Mouse (Mus musculus): ENCODE results near the gene St3gal2. TPM values are rescaled to one million over a fixed set of nuclear protein-coding genes. Genes with fewer than 3 reads are reported as not detected.

St3gal2 gene
- polyA plus RNA-seq (2012; rRNA removed) = 41.0 and 48.5 TPM in 2 replicates

DNA sequence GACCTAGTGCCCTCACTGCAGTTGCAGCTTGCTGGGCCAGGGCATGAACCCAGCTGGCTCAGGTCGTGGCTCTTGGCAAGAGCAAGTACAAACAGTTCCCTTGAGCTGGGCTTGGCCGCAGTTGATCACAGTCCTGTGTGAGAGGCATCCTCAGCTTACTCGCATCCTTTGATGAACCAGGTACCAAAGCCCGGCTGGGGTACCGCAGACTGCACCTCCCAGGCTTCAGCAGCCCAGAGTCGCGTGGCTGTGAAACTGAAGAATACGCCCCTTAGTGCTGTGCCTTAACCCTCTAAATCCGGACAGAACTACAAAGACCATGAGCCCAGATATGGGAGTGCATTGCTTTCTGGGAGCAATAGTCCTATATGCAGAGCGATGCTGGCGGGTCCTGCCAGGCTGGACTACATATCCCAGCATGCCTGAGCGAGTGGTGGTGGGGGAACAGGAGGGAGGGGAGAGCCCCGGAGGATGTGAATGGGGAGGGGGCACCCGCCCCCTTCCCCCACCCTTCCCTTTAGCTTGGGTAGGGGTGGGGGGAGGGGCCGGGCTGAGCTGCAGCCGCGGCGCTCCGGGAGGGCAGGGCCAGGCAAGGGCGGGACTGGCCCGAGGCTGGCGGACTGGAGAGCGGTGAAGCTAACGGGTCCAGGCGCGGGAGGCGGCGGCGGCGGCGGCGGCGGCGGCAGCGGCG lies at the start of gene St3gal2:
Gene St3gal2, plus strand, starts transcription at position 582 of the 691 bp plus-strand sequence.
- Histone ChIP-seq H3K4me3 (replicated peaks; ENCODE audit: extremely low read depth, low read depth, low read length) (peak within 1 kb of the TSS; percentile 75), H3K4me1 (ENCODE audit: control insufficient read depth, insufficient read depth, low read length) (peaks cover 13% of the 10 kb centered on the region)
- WGBS = under 1% methylated on average over 18 of the region's 36 CpGs
- TF ChIP-seq CTCF (IDR thresholded peaks at IDR 0.05; ENCODE audit: insufficient read depth, low read length) (no peak), POLR2A (IDR thresholded peaks at IDR 0.05; ENCODE audit: borderline replicate concordance, extremely low read depth, low read depth, low read length) (no peak)
- peak; percentile 76 for DNase-seq

DNA sequence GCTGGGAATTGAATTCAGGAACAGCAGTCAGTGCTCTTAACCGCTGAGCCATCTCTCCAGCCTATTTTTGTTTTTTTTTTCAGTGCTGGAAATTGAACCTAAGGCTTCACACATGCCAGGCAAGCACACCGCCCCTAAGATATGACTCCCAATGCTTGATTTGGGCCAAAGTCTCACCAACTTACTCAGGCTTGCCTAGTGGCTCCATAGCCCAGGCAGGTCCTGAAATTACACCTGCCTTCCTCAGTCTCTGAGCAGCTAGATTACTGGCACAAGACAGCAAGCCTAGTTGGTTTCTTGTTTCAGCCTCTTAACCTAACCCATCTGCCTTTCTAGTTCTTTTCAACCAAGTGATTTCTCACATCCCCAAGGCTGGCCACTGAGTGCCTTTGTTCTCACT lies 49.2 kb upstream of the St3gal2 start:
- TF ChIP-seq POLR2A (IDR thresholded peaks at IDR 0.05; ENCODE audit: borderline replicate concordance, extremely low read depth, low read depth, low read length) = no peak
- no peak for TF ChIP-seq CTCF (IDR thresholded peaks at IDR 0.05; ENCODE audit: insufficient read depth, low read length)
- 99% methylated on average over 2 of the region's 2 CpGs for WGBS
- H3K4me3 ChIP-seq (replicated peaks; ENCODE audit: extremely low read depth, low read depth, low read length) = no peak overlapping the region
- H3K4me1 ChIP-seq (ENCODE audit: control insufficient read depth, insufficient read depth, low read length) = no peaks in the 10 kb centered on the region
- no peak for DNase-seq

DNA sequence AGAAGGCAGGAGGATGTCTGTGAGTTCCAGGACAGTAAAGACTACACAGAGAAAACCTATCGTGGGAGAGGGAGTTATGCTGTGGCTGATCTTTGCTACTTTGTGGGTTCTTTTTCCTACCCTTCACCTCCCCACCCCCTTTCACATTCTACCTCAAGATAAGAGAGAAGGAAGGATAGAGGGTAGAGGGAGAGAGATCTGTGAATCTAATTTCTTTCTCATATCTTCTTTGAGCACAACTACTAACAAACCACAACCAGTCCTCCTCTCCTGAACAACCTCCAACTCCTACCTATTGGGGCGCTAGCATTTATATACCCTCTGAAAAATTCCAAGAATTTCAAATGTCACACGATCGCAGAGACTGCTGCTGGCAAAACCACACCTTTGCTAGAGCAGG lies 41.9 kb upstream of the St3gal2 start:
- WGBS = 79% methylated on average over 4 of the region's 4 CpGs
- TF ChIP-seq POLR2A (IDR thresholded peaks at IDR 0.05; ENCODE audit: borderline replicate concordance, extremely low read depth, low read depth, low read length) (no peak), CTCF (IDR thresholded peaks at IDR 0.05; ENCODE audit: insufficient read depth, low read length) (no peak)
- no peak for DNase-seq

DNA sequence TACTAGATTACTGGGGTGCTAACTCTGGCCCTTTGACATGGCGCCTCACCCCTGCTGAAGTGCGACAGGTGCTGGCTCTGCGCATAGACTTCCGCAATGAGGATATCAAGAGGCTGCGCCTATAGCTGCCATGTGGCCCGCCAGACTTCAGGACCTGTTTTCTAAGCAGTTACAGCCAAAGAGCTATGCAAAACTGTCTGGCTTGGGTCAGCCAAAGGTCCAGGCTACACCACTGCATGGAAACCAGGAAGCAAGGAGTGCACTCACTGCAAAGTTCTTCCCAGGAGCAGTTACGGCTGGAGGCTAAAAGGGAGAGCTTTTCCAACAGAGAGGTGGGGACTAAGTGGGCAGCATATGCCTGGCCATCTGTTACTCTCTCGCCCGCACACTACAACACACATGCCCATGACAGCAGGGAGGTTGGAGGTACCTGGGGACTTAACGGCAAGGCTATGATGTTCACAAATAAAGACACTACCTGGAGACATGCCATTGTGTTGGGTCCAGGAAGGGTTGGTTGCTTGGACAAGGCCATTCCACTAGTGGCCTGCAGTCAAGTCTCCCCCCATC lies 37.9 kb upstream of the St3gal2 start:
- TF ChIP-seq POLR2A (IDR thresholded peaks at IDR 0.05; ENCODE audit: borderline replicate concordance, extremely low read depth, low read depth, low read length) (no peak), CTCF (IDR thresholded peaks at IDR 0.05; ENCODE audit: insufficient read depth, low read length) (no peak)
- 94% methylated on average over 10 of the region's 10 CpGs for WGBS
- H3K4me3 ChIP-seq (replicated peaks; ENCODE audit: extremely low read depth, low read depth, low read length) = no peak overlapping the region

More for the DNA sequence above, 41.9 kb upstream of the St3gal2 start:
- no peaks in the 10 kb centered on the region for H3K4me1 ChIP-seq (ENCODE audit: control insufficient read depth, insufficient read depth, low read length)
- H3K4me3 ChIP-seq (replicated peaks; ENCODE audit: extremely low read depth, low read depth, low read length) = no peak overlapping the region

DNA sequence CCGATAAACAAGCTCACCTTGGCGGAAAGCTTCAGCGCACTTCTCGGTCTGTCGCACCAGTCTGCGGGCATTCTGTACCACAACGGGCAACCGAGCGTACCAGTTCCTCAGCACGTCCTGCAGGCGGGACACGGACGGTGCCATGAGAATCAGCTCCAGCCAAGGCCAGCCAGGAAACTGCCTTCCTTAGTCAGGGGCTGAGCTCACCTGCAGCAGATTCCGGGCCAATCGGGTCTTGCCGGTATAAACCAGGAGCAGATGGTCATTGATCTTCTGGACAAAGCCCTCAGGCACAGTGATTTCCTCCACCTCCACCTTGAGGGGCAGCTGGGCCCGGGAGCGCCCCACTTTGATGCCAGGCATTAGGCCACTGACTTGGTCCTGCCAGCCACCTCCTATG lies 35.9 kb upstream of the St3gal2 start:
- WGBS = 94% methylated on average over 18 of the region's 18 CpGs
- no peaks in the 10 kb centered on the region for H3K4me1 ChIP-seq (ENCODE audit: control insufficient read depth, insufficient read depth, low read length)
- no peak overlapping the region for H3K4me3 ChIP-seq (replicated peaks; ENCODE audit: extremely low read depth, low read depth, low read length)
- TF ChIP-seq CTCF (IDR thresholded peaks at IDR 0.05; ENCODE audit: insufficient read depth, low read length) (no peak), POLR2A (IDR thresholded peaks at IDR 0.05; ENCODE audit: borderline replicate concordance, extremely low read depth, low read depth, low read length) (no peak)
- no peak for DNase-seq

More for the DNA sequence above, 37.9 kb upstream of the St3gal2 start:
- DNase-seq = no peak
- H3K4me1 ChIP-seq (ENCODE audit: control insufficient read depth, insufficient read depth, low read length) = no peaks in the 10 kb centered on the region

DNA sequence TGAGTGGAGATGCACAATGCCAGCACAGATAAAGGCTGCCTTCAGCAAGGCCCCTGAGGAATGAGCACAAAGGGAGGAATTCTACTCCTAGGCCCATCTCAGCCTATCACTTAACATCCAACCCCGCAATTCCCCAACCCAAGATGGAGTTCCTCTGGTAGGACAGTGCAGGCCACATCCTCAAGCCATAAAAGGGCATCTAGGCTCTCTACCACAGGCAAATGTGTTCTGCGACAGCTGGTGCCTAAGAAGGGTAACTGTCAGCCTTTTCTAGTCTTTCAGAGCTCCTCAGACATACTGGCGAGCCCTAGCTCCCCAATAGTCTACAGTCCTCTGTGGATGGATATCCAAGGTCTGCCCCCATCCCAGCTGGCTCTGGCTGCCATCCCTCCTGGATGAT lies 33.1 kb upstream of the St3gal2 start:
- DNase-seq = no peak
- no peaks in the 10 kb centered on the region for H3K4me1 ChIP-seq (ENCODE audit: control insufficient read depth, insufficient read depth, low read length)
- no peak overlapping the region for H3K4me3 ChIP-seq (replicated peaks; ENCODE audit: extremely low read depth, low read depth, low read length)
- WGBS = 86% methylated on average over 3 of the region's 3 CpGs
- TF ChIP-seq CTCF (IDR thresholded peaks at IDR 0.05; ENCODE audit: insufficient read depth, low read length) = no peak
- TF ChIP-seq POLR2A (IDR thresholded peaks at IDR 0.05; ENCODE audit: borderline replicate concordance, extremely low read depth, low read depth, low read length) = no peak

DNA sequence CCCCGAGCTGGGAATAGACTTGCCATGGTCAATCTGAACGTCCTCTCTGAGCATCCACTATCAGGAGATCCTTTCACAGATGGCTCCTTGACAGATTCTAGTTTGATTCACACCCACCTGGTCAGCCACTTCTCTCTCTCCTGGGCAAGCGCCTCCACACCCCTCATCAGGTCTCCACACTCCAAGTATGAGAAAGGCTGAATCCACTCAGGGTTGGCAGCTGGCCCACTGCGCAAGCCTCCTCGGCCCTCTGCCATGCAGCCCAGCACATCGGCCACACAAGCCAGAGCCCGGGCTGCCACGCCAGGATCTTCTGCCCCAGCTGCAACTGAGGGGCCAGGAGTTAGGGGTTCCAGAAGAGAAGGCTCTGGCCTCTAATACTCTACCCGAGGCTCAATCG lies 32.2 kb upstream of the St3gal2 start:
- DNase-seq = no peak
- Histone ChIP-seq H3K4me1 (ENCODE audit: control insufficient read depth, insufficient read depth, low read length) (no peaks in the 10 kb centered on the region), H3K4me3 (replicated peaks; ENCODE audit: extremely low read depth, low read depth, low read length) (no peak overlapping the region)
- 87% methylated on average over 10 of the region's 10 CpGs for whole genome bisulfite sequencing
- TF ChIP-seq CTCF (IDR thresholded peaks at IDR 0.05; ENCODE audit: insufficient read depth, low read length) = no peak
- no peak for TF ChIP-seq POLR2A (IDR thresholded peaks at IDR 0.05; ENCODE audit: borderline replicate concordance, extremely low read depth, low read depth, low read length)

DNA sequence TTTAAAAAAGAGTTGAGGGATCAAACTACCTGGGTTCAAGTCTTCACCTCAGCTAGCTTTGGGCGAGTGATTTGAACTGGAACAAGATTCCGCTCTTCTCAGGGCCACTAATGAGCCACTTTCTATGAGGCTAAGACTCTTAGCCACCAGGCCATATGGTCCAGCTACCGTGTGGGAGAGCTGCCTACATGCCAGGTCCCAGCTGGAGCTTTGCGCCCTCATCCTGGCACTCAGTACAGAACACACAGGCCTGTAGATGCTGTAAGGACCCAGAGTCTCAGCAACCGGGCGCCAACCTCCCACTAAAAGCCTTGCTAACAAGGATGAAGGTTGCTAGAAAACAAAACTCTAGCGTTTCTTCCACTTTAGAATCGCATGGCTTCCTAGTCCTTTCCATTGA lies 31.3 kb upstream of the St3gal2 start:
- DNase-seq = no peak
- Histone ChIP-seq H3K4me3 (replicated peaks; ENCODE audit: extremely low read depth, low read depth, low read length) (no peak overlapping the region), H3K4me1 (ENCODE audit: control insufficient read depth, insufficient read depth, low read length) (no peaks in the 10 kb centered on the region)
- 93% methylated on average over 8 of the region's 8 CpGs for WGBS
- TF ChIP-seq POLR2A (IDR thresholded peaks at IDR 0.05; ENCODE audit: borderline replicate concordance, extremely low read depth, low read depth, low read length) (no peak), CTCF (IDR thresholded peaks at IDR 0.05; ENCODE audit: insufficient read depth, low read length) (no peak)

DNA sequence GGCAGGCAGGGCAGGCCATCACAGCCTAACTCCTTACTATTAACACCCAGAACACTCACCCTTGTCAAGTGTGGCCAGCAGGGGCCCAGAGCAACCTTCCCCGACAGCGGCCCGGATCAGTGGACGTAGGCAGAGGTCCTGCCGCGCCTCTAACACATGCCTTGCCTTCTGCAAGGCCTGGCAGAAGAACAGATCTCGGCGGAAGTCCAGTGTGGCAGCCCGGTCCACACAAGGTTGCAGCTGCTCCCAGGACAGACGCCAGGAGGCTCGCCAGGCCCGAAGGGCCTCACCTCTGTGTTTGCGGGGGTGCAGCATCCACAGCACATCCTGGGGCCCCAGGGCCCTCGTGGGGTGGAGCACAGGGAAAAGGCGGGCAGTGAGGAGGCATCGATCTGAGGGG lies 30.9 kb upstream of the St3gal2 start:
- no peak for DNase-seq

DNA sequence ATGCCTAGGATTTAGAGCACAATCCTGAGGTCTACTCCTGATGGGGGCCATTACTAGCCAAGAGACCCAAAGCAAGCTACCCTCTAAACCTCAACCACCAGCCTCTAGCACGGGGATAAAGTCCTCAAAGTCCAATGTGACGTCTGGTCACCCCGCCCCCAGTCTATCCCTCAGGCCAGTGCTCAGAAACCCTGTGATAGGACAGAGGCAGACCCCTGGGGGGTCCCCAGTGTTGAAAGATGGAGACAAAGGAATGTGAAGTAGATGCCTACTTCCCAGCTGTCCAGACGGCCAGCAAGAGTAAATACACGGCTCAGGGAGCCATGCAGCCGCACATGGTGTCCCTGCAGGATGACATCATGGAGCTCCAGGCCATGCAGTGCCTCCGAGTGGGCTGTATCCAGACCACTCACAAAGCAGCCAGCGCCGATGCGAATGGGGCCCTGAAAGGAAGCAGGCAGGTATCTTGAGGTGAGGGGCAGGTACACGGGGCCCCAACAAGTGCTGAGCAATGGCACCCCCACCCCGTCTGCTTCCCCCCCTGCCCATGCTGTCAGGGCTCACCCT lies 29.7 kb upstream of the St3gal2 start:
- H3K4me3 ChIP-seq (replicated peaks; ENCODE audit: extremely low read depth, low read depth, low read length) = no peak overlapping the region
- no peak for DNase-seq
- 71% methylated on average over 12 of the region's 12 CpGs for WGBS
- H3K4me1 ChIP-seq (ENCODE audit: control insufficient read depth, insufficient read depth, low read length) = no peaks in the 10 kb centered on the region
- TF ChIP-seq CTCF (IDR thresholded peaks at IDR 0.05; ENCODE audit: insufficient read depth, low read length) (no peak), POLR2A (IDR thresholded peaks at IDR 0.05; ENCODE audit: borderline replicate concordance, extremely low read depth, low read depth, low read length) (no peak)

More for the DNA sequence above, 30.9 kb upstream of the St3gal2 start:
- no peak overlapping the region for H3K4me3 ChIP-seq (replicated peaks; ENCODE audit: extremely low read depth, low read depth, low read length)
- H3K4me1 ChIP-seq (ENCODE audit: control insufficient read depth, insufficient read depth, low read length) = no peaks in the 10 kb centered on the region
- no peak for TF ChIP-seq CTCF (IDR thresholded peaks at IDR 0.05; ENCODE audit: insufficient read depth, low read length)
- 88% methylated on average over 16 of the region's 16 CpGs for WGBS
